Mouse (Mus musculus): Measurements from ENCODE around the gene Gm13030. TPM values are rescaled to one million over a fixed set of nuclear protein-coding genes. Genes with fewer than 3 reads are reported as not detected.

The Gm13030 gene
- total and polyA plus RNA-seq, 3 experiments = not detected

DNA sequence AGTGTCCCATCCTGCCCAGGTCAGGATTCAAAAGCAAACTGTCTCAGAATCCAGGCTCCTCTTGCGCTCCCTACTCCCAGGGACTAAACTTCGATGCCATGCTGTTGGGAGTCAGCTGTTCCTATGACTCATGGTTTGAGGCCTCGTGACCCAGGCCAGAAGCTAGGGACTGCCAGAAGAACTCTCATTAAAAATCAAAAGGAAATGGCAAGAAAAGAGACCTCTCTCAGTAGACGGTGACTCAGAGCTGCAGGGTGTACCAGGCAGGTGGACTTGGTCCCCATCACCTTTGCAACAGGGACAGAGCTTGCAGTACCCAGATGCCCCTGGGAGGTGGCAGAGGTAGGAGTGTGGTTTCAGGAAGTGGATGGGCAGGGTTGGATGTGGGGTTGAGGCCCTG is 4.0 kb upstream of the Gm13030 start, which contains the start of gene Pla2g2e:
TSS of gene Pla2g2e (plus strand) at position 212 of the 400 bp plus-strand sequence.
- no peaks in the 10 kb centered on the region for H3K79me2 ChIP-seq (ENCODE audit: control insufficient read depth, insufficient read depth, low read length, poor library complexity)
- TF ChIP-seq MAZ (IDR thresholded peaks at IDR 0.05; ENCODE audit: low read depth, low read length) (no peak), SMC3 (IDR thresholded peaks at IDR 0.05; ENCODE audit: low read depth, low read length) (no peak), GABPA (IDR thresholded peaks at IDR 0.05; ENCODE audit: low read depth, low read length) (no peak), ZMIZ1 (IDR thresholded peaks at IDR 0.05; ENCODE audit: low read depth, low read length) (no peak), TCF12 (IDR thresholded peaks at IDR 0.05; ENCODE audit: low read depth, low read length) (no peak), BHLHE40 (IDR thresholded peaks at IDR 0.05; ENCODE audit: borderline replicate concordance, low read depth, low read length) (no peak), TAL1 (IDR thresholded peaks at IDR 0.05; ENCODE audit: low read length) (no peak), NELFE (IDR thresholded peaks at IDR 0.05; ENCODE audit: low read depth, low read length) (no peak), POLR2AphosphoS2 (IDR thresholded peaks at IDR 0.05; ENCODE audit: low read length) (no peak), ZC3H11A (IDR thresholded peaks at IDR 0.05; ENCODE audit: low read depth, low read length) (no peak), MYB (IDR thresholded peaks at IDR 0.05; ENCODE audit: low read depth, low read length) (no peak), EP300 (IDR thresholded peaks at IDR 0.05; ENCODE audit: low read depth in 1 of 2, low read length in 2 of 2) (no peak)
- no peak within 1 kb of the TSS for H3K27ac ChIP-seq (ENCODE audit: control insufficient read depth, low read depth, low read length)
- no peak within 1 kb of the TSS for H3K4me3 ChIP-seq (ENCODE audit: control insufficient read depth in 1 of 2, insufficient read depth in 1 of 2, low read depth in 2 of 2, low read length in 2 of 2)
- H3K27me3 ChIP-seq (ENCODE audit: control insufficient read depth in 1 of 2, insufficient read depth in 2 of 2, low read length in 2 of 2) = no peaks in the 10 kb centered on the region
- no peak within 1 kb of the TSS for H3K9ac ChIP-seq (ENCODE audit: control insufficient read depth, low read depth, low read length, poor library complexity, severe bottlenecking)
- H3K36me3 ChIP-seq (ENCODE audit: control insufficient read depth in 1 of 2, insufficient read depth in 2 of 2, low read length in 2 of 2) = no peaks in the 10 kb centered on the region
- DNase-seq (ENCODE audit: low read depth, low spot score) = no peak
- no peaks in the 10 kb centered on the region for H3K4me1 ChIP-seq (ENCODE audit: control insufficient read depth in 1 of 2, insufficient read depth in 2 of 2, low read length in 2 of 2)
- H3K9me3 ChIP-seq (replicated peaks; ENCODE audit: insufficient read depth, low read length) = no peaks in the 10 kb centered on the region

DNA sequence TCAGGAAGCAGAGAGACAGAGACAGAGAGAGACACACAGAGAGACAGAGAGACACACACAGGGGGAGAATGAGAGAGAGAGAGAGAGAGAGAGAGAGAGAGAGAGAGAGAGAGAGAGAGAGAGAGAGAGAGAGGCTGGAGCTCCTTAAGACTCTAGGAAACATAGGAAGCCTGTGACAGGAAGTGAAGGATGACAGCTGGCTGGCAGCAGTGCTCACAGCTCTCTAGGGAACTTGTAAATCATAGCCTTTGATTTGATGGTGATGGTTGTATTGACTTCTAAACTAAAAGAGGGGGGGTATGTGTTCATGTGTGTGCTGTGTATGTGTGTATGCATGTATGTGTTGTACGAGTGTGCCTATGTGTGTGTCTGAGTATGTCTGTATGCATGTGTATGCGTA is 2.2 kb upstream of the Gm13030 start:
- H3K9me3 ChIP-seq (replicated peaks; ENCODE audit: insufficient read depth, low read length) = no peaks in the 10 kb centered on the region
- H3K4me1 ChIP-seq (ENCODE audit: control insufficient read depth in 1 of 2, insufficient read depth in 2 of 2, low read length in 2 of 2) = no peaks in the 10 kb centered on the region
- no peak for DNase-seq (ENCODE audit: low read depth, low spot score)
- H3K27me3 ChIP-seq (ENCODE audit: control insufficient read depth in 1 of 2, insufficient read depth in 2 of 2, low read length in 2 of 2) = no peaks in the 10 kb centered on the region; a peak in 1 of 4 replicates
- H3K4me3 ChIP-seq (ENCODE audit: control insufficient read depth in 1 of 2, insufficient read depth in 1 of 2, low read depth in 2 of 2, low read length in 2 of 2) = no peak overlapping the region
- no peak overlapping the region for H3K27ac ChIP-seq (ENCODE audit: control insufficient read depth, low read depth, low read length)
- no peaks in the 10 kb centered on the region for H3K79me2 ChIP-seq (ENCODE audit: control insufficient read depth, insufficient read depth, low read length, poor library complexity)
- TF ChIP-seq MXI1 (IDR thresholded peaks at IDR 0.05; ENCODE audit: low read depth, low read length) (no peak), MAZ (IDR thresholded peaks at IDR 0.05; ENCODE audit: low read depth, low read length) (no peak), USF2 (IDR thresholded peaks at IDR 0.05; ENCODE audit: borderline replicate concordance in 1 of 2, insufficient read depth in 1 of 2, low read depth in 1 of 2, low read length in 2 of 2) (no peak), TBP (IDR thresholded peaks at IDR 0.05; ENCODE audit: low read depth, low read length) (no peak), NRF1 (IDR thresholded peaks at IDR 0.05; ENCODE audit: insufficient read depth, low read depth, low read length, poor library complexity, severe bottlenecking) (no peak), E2F4 (IDR thresholded peaks at IDR 0.05; ENCODE audit: borderline replicate concordance, low read depth, low read length) (no peak), RAD21 (IDR thresholded peaks at IDR 0.05; ENCODE audit: low read depth, low read length) (no peak), TAL1 (IDR thresholded peaks at IDR 0.05; ENCODE audit: low read length) (no peak), SMC3 (IDR thresholded peaks at IDR 0.05; ENCODE audit: low read depth, low read length) (no peak), POLR2AphosphoS2 (IDR thresholded peaks at IDR 0.05; ENCODE audit: low read length) (no peak), EP300 (IDR thresholded peaks at IDR 0.05; ENCODE audit: low read depth in 1 of 2, low read length in 2 of 2) (no peak), POLR2AphosphoS5 (IDR thresholded peaks at IDR 0.05; ENCODE audit: borderline replicate concordance, low read depth, low read length) (no peak)
- no peaks in the 10 kb centered on the region for H3K36me3 ChIP-seq (ENCODE audit: control insufficient read depth in 1 of 2, insufficient read depth in 2 of 2, low read length in 2 of 2)
- no peak overlapping the region for H3K9ac ChIP-seq (ENCODE audit: control insufficient read depth, low read depth, low read length, poor library complexity, severe bottlenecking)
